Mouse (Mus musculus): ENCODE results near the gene Obp2a. TPM values are rescaled to one million over a fixed set of nuclear protein-coding genes. Genes with fewer than 3 reads are reported as not detected.
"Not testable (repeated sequence)": the region's sequence is repeated elsewhere in the genome, so short reads cannot be mapped to it uniquely, and the experiment has no call there.

The Obp2a gene
- total RNA-seq, 1 experiment: not detected

DNA sequence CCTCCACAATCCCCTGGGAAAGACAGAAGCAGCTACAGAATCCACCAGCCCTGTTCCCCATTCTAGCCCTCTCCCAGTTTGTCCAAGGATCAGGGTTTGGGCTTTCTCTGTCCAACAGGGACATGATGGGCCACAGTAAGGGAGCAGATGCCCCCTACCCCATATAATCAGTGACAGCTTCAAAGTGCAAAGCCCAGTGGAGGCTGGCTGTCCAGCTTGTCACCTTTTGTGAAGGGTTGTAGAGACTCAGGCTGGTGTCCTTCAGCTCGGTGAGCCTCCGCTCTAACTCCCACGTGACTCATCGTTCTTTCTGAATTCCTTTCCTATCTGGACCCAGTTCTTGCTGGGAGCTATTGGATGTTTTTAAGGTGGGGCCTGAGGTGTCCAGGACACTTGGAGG lies 3.9 kb downstream of the Obp2a start:
- TF ChIP-seq ZC3H11A (IDR thresholded peaks at IDR 0.05; ENCODE audit: borderline replicate concordance, low read depth, low read length): no peak
- TF ChIP-seq MAFK (IDR thresholded peaks at IDR 0.05; ENCODE audit: insufficient read depth, low read depth, low read length): no peak
- TF ChIP-seq CHD2 (IDR thresholded peaks at IDR 0.05; ENCODE audit: low read depth, low read length): no peak
- no peak for TF ChIP-seq HCFC1 (IDR thresholded peaks at IDR 0.05; ENCODE audit: borderline replicate concordance, insufficient read depth, low read length)
- no peak for TF ChIP-seq ZNF384 (IDR thresholded peaks at IDR 0.05; ENCODE audit: low read depth, low read length)
- in situ Hi-C loops (cut with MboI; ENCODE audit: low sequenced_read_pairs in 2 of 2, unreplicated experiment in 2 of 2): no loop called here
- H3K9me3 ChIP-seq (ENCODE audit: control insufficient read depth, insufficient read depth, low read depth, low read length): no peaks in the 10 kb centered on the region
- H3K4me3 ChIP-seq (ENCODE audit: insufficient read depth in 1 of 2, low read depth in 1 of 2, low read length in 2 of 2, poor library complexity in 1 of 2, severe bottlenecking in 1 of 2): no peak overlapping the region
- no peak overlapping the region for H3K9ac ChIP-seq (ENCODE audit: insufficient read depth, low read depth, low read length, poor library complexity, severe bottlenecking)
- H3K36me3 ChIP-seq (ENCODE audit: control insufficient read depth, insufficient read depth, low read length, poor library complexity, severe bottlenecking): no peaks in the 10 kb centered on the region
- DNase-seq (ENCODE audit: low read depth, low spot score): no peak
- peaks cover 0 to 7% of the 10 kb centered on the region in 2 experiments; a peak in 1 of 4 replicates for H3K4me1 ChIP-seq (ENCODE audit: control insufficient read depth in 2 of 2, insufficient read depth in 2 of 2, low read length in 2 of 2, poor library complexity in 1 of 2)
- no peak overlapping the region for H3K27ac ChIP-seq (ENCODE audit: insufficient read depth, low read depth, low read length, poor library complexity, severe bottlenecking)

DNA sequence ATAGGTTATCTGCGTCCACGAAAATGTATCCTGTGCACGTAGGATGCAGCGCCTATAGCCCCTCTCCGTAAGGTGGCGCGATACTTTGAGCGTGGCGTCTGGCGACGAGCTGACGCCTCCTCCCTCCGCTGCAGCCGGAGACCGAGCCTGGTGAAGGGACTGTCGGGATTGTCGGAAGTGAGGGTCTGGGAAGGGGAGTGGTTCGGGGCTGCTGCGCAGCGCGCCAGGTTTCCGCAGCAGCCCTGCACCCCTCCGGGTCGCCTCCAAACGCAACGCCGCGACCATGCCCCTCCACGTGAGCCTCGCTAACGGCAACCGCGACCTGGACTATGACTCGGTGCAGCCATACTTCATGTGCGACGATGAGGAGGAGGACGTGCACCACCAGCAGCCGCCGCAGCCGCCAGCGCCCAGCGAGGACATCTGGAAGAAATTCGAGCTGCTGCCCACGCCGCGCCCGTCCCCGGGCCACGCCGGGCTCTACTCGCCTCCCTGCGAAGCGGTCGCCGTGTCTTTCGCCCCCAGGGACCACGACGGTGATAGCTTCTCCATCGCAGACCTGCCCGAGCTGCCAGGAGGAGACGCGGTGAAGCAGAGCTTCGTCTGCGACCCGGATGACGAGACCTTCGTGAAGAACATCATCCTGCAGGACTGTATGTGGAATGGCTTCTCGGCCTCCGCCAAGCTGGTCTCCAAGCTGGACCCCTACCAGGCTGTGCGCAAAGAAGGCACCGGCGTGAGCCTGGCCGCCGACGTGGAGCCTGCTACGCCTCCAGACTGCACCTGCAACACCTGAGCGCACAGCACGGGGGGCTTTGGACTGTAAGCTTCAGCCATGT lies 7.0 kb downstream of the Obp2a start, which contains the start of gene Bmyc:
Gene Bmyc (plus strand): TSS at position 97 of the 839 bp plus-strand sequence.
- peak; percentile 71 for DNase-seq (ENCODE audit: low read depth, low spot score)
- Histone ChIP-seq H3K9ac (ENCODE audit: insufficient read depth, low read depth, low read length, poor library complexity, severe bottlenecking) (peak within 1 kb of the TSS; percentile 79), H3K4me1 (ENCODE audit: control insufficient read depth in 2 of 2, insufficient read depth in 2 of 2, low read length in 2 of 2, poor library complexity in 1 of 2) (peaks cover 1 to 7% of the 10 kb centered on the region in 2 experiments; a peak in 1 of 4 replicates), H3K9me3 (ENCODE audit: control insufficient read depth, insufficient read depth, low read depth, low read length) (no peaks in the 10 kb centered on the region), H3K27ac (ENCODE audit: insufficient read depth, low read depth, low read length, poor library complexity, severe bottlenecking) (no peak within 1 kb of the TSS), H3K36me3 (ENCODE audit: control insufficient read depth, insufficient read depth, low read length, poor library complexity, severe bottlenecking) (no peaks in the 10 kb centered on the region), H3K4me3 (ENCODE audit: insufficient read depth in 1 of 2, low read depth in 1 of 2, low read length in 2 of 2, poor library complexity in 1 of 2, severe bottlenecking in 1 of 2) (peak within 1 kb of the TSS; percentile 75 to 79)
- TF ChIP-seq CHD2 (IDR thresholded peaks at IDR 0.05; ENCODE audit: low read depth, low read length) (peak; percentile 70), HCFC1 (IDR thresholded peaks at IDR 0.05; ENCODE audit: borderline replicate concordance, insufficient read depth, low read length) (peak; percentile 52; the same call in 1 of the 2 replicates), ZC3H11A (IDR thresholded peaks at IDR 0.05; ENCODE audit: borderline replicate concordance, low read depth, low read length) (no peak)
- in situ Hi-C loops (cut with MboI; ENCODE audit: low sequenced_read_pairs in 2 of 2, unreplicated experiment in 2 of 2): no loop called here

DNA sequence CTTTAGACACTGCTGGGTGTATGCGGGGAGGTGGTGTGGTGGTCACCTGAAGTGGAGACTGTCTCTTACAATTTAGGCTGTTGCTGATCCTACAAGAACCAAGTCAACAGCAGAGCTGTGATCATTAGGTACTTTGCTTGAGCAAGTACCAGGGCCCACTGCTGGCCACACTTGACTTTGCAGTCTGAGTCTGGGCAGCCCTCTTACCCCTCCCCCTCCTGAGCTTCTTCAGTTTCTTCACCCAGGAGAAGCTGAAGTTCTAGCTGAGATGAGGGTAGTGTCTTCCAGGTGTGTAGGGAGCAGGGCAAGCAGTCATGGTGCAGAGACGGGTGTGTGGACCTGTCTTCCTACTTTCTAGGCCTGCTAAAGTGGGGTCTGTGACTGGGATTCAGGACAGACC lies 8.3 kb downstream of the Obp2a start:
- Histone ChIP-seq H3K9me3 (ENCODE audit: control insufficient read depth, insufficient read depth, low read depth, low read length) (no peaks in the 10 kb centered on the region), H3K36me3 (ENCODE audit: control insufficient read depth, insufficient read depth, low read length, poor library complexity, severe bottlenecking) (no peaks in the 10 kb centered on the region), H3K4me3 (ENCODE audit: insufficient read depth in 1 of 2, low read depth in 1 of 2, low read length in 2 of 2, poor library complexity in 1 of 2, severe bottlenecking in 1 of 2) (no peak overlapping the region; a peak in 1 of 4 replicates), H3K9ac (ENCODE audit: insufficient read depth, low read depth, low read length, poor library complexity, severe bottlenecking) (no peak overlapping the region), H3K4me1 (ENCODE audit: control insufficient read depth in 2 of 2, insufficient read depth in 2 of 2, low read length in 2 of 2, poor library complexity in 1 of 2) (peaks cover 1 to 7% of the 10 kb centered on the region in 2 experiments; a peak in 1 of 4 replicates), H3K27ac (ENCODE audit: insufficient read depth, low read depth, low read length, poor library complexity, severe bottlenecking) (no peak overlapping the region)
- in situ Hi-C loops (cut with MboI; ENCODE audit: low sequenced_read_pairs in 2 of 2, unreplicated experiment in 2 of 2): no loop called here
- TF ChIP-seq MAFK (IDR thresholded peaks at IDR 0.05; ENCODE audit: insufficient read depth, low read depth, low read length) (no peak), ZC3H11A (IDR thresholded peaks at IDR 0.05; ENCODE audit: borderline replicate concordance, low read depth, low read length) (no peak), ZNF384 (IDR thresholded peaks at IDR 0.05; ENCODE audit: low read depth, low read length) (no peak), HCFC1 (IDR thresholded peaks at IDR 0.05; ENCODE audit: borderline replicate concordance, insufficient read depth, low read length) (no peak), CHD2 (IDR thresholded peaks at IDR 0.05; ENCODE audit: low read depth, low read length) (no peak)
- no peak for DNase-seq (ENCODE audit: low read depth, low spot score)

DNA sequence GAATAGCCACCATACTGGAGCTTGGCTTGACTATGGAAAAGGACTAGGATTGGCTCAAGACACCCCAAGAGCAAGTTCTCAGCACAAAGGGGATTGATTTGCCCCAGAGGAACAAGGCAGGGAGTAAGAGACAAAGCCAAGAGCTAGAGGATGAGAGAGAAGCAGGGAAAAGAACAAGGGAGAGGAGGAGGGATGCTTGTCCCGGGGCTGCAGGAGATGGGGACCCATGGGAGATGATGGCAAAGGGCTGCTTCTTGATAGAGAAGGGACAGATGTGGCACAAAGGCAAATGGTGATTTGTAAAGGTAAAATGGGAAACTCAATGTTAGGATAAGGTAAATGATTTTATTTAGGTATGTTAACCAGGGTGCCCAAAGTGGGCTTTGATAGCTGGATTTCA lies 9.2 kb downstream of the Obp2a start:
- H3K4me3 ChIP-seq (ENCODE audit: insufficient read depth in 1 of 2, low read depth in 1 of 2, low read length in 2 of 2, poor library complexity in 1 of 2, severe bottlenecking in 1 of 2); H3K9me3 ChIP-seq (ENCODE audit: control insufficient read depth, insufficient read depth, low read depth, low read length); DNase-seq (ENCODE audit: low read depth, low spot score); H3K36me3 ChIP-seq (ENCODE audit: control insufficient read depth, insufficient read depth, low read length, poor library complexity, severe bottlenecking); H3K9ac ChIP-seq (ENCODE audit: insufficient read depth, low read depth, low read length, poor library complexity, severe bottlenecking); H3K27ac ChIP-seq (ENCODE audit: insufficient read depth, low read depth, low read length, poor library complexity, severe bottlenecking); H3K4me1 ChIP-seq (ENCODE audit: control insufficient read depth in 2 of 2, insufficient read depth in 2 of 2, low read length in 2 of 2, poor library complexity in 1 of 2); in situ Hi-C loops (cut with MboI; ENCODE audit: low sequenced_read_pairs in 2 of 2, unreplicated experiment in 2 of 2): not testable (repeated sequence)

- H3K9me3 ChIP-seq (ENCODE audit: control insufficient read depth, insufficient read depth, low read depth, low read length); H3K4me1 ChIP-seq (ENCODE audit: control insufficient read depth in 2 of 2, insufficient read depth in 2 of 2, low read length in 2 of 2, poor library complexity in 1 of 2); DNase-seq (ENCODE audit: low read depth, low spot score); H3K27ac ChIP-seq (ENCODE audit: insufficient read depth, low read depth, low read length, poor library complexity, severe bottlenecking); in situ Hi-C loops (cut with MboI; ENCODE audit: low sequenced_read_pairs in 2 of 2, unreplicated experiment in 2 of 2); H3K9ac ChIP-seq (ENCODE audit: insufficient read depth, low read depth, low read length, poor library complexity, severe bottlenecking); H3K36me3 ChIP-seq (ENCODE audit: control insufficient read depth, insufficient read depth, low read length, poor library complexity, severe bottlenecking); H3K4me3 ChIP-seq (ENCODE audit: insufficient read depth in 1 of 2, low read depth in 1 of 2, low read length in 2 of 2, poor library complexity in 1 of 2, severe bottlenecking in 1 of 2): not testable (repeated sequence)
Measured at GRCm38 (mm10) chr2:25709791-25710190, 9.9 kb downstream of the Obp2a start.

DNA sequence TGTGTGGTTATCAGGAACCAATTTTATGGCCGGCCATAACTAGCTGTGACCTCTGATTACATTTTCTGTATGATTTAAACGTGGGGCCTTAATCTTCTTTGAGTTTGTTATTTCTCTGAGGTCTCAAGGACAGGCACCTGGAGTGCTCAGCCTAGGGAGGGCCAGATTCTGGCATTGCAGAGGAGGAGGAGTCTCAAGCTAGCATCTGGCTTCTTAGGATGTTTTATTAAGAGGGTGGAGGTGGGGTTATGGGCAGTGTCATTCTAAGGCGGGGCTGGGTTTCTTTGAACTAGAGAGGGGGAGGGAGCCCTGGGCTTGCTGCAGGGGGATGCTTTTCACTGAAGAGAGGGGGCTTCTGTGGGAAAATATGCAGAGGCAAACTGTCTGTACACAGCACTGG lies 11.8 kb downstream of the Obp2a start:
- in situ Hi-C loops (cut with MboI; ENCODE audit: low sequenced_read_pairs in 2 of 2, unreplicated experiment in 2 of 2); H3K36me3 ChIP-seq (ENCODE audit: control insufficient read depth, insufficient read depth, low read length, poor library complexity, severe bottlenecking); H3K4me1 ChIP-seq (ENCODE audit: control insufficient read depth in 2 of 2, insufficient read depth in 2 of 2, low read length in 2 of 2, poor library complexity in 1 of 2); H3K9me3 ChIP-seq (ENCODE audit: control insufficient read depth, insufficient read depth, low read depth, low read length); H3K9ac ChIP-seq (ENCODE audit: insufficient read depth, low read depth, low read length, poor library complexity, severe bottlenecking); DNase-seq (ENCODE audit: low read depth, low spot score); H3K4me3 ChIP-seq (ENCODE audit: insufficient read depth in 1 of 2, low read depth in 1 of 2, low read length in 2 of 2, poor library complexity in 1 of 2, severe bottlenecking in 1 of 2); H3K27ac ChIP-seq (ENCODE audit: insufficient read depth, low read depth, low read length, poor library complexity, severe bottlenecking): not testable (repeated sequence)

Data from ES-E14 (cell line).